Mouse (Mus musculus): ENCODE data around the gene Lcn2. TPM values are rescaled to one million over a fixed set of nuclear protein-coding genes. Genes with fewer than 3 reads are reported as not detected.

The Lcn2 gene
- total and polyA plus RNA-seq, 2 experiments from 2014 or later, result 1.1 to 2.0 TPM

GRCm38 (mm10) chr2:32342539-32343350 is 45.3 kb downstream of the Lcn2 start:
- no peak overlapping the region for H3K27ac ChIP-seq (ENCODE audit: low read depth)
- no peak for DNase-seq (ENCODE audit: low spot score)

GRCm38 (mm10) chr2:32342039-32342438 is 46.0 kb downstream of the Lcn2 start:
- H3K27me3 ChIP-seq (ENCODE audit: control insufficient read depth, insufficient read depth, low read length), result 0 out of 2 replicates have a peak, but pooled peaks cover 1% of the 10 kb centered on the region
- WGBS, result 80% methylated on average over 4 of the region's 4 CpGs

More at GRCm38 (mm10) chr2:32342539-32343350, 45.3 kb downstream of the Lcn2 start:
- no peak overlapping the region for H3K9ac ChIP-seq (replicated peaks; ENCODE audit: low read depth, low read length)
- 73% methylated on average over 6 of the region's 6 CpGs for WGBS
- no peak for TF ChIP-seq EP300 (IDR thresholded peaks at IDR 0.05; ENCODE audit: low read depth)
- no peak for TF ChIP-seq CTCF (IDR thresholded peaks at IDR 0.05; ENCODE audit: low read depth)
- H3K9me3 ChIP-seq (replicated peaks; ENCODE audit: control insufficient read depth, low read length), result no peaks in the 10 kb centered on the region
- 0 out of 2 replicates have a peak, but pooled peaks cover 3% of the 10 kb centered on the region for H3K27me3 ChIP-seq (ENCODE audit: control insufficient read depth, insufficient read depth, low read length)
- H3K36me3 ChIP-seq (replicated peaks; ENCODE audit: control insufficient read depth, insufficient read depth, low read length), result no peaks in the 10 kb centered on the region
- H3K4me3 ChIP-seq (ENCODE audit: low read depth, low read length), result no peak overlapping the region
- H3K4me2 ChIP-seq (ENCODE audit: low read depth, low read length), result no peak overlapping the region
- 0 out of 2 replicates have a peak, but pooled peaks have one; percentile 22 for ATAC-seq (ENCODE audit: insufficient read depth, low read depth)
- no peaks in the 10 kb centered on the region for H3K4me1 ChIP-seq (ENCODE audit: control insufficient read depth, insufficient read depth)

GRCm38 (mm10) chr2:32341634-32341939 is 46.5 kb downstream of the Lcn2 start:
- 78% methylated on average over 4 of the region's 4 CpGs for WGBS
- Histone ChIP-seq H3K36me3 (replicated peaks; ENCODE audit: control insufficient read depth, insufficient read depth, low read length) (no peaks in the 10 kb centered on the region), H3K4me2 (ENCODE audit: low read depth, low read length) (no peak overlapping the region), H3K4me3 (ENCODE audit: low read depth, low read length) (no peak overlapping the region), H3K9ac (replicated peaks; ENCODE audit: low read depth, low read length) (no peak overlapping the region), H3K9me3 (replicated peaks; ENCODE audit: control insufficient read depth, low read length) (no peaks in the 10 kb centered on the region), H3K27ac (ENCODE audit: low read depth) (no peak overlapping the region), H3K4me1 (ENCODE audit: control insufficient read depth, insufficient read depth) (no peaks in the 10 kb centered on the region), H3K27me3 (ENCODE audit: control insufficient read depth, insufficient read depth, low read length) (0 out of 2 replicates have a peak, but pooled peaks cover 2% of the 10 kb centered on the region)
- ATAC-seq (ENCODE audit: insufficient read depth, low read depth), result no peak
- TF ChIP-seq CTCF (IDR thresholded peaks at IDR 0.05; ENCODE audit: low read depth) (no peak), EP300 (IDR thresholded peaks at IDR 0.05; ENCODE audit: low read depth) (no peak)
- no peak for DNase-seq (ENCODE audit: low spot score)

More at GRCm38 (mm10) chr2:32342039-32342438, 46.0 kb downstream of the Lcn2 start:
- H3K36me3 ChIP-seq (replicated peaks; ENCODE audit: control insufficient read depth, insufficient read depth, low read length), result no peaks in the 10 kb centered on the region
- no peak for TF ChIP-seq EP300 (IDR thresholded peaks at IDR 0.05; ENCODE audit: low read depth)
- TF ChIP-seq CTCF (IDR thresholded peaks at IDR 0.05; ENCODE audit: low read depth), result no peak
- no peaks in the 10 kb centered on the region for H3K9me3 ChIP-seq (replicated peaks; ENCODE audit: control insufficient read depth, low read length)
- ATAC-seq (ENCODE audit: insufficient read depth, low read depth), result no peak
- no peak overlapping the region for H3K4me2 ChIP-seq (ENCODE audit: low read depth, low read length)
- no peak overlapping the region for H3K4me3 ChIP-seq (ENCODE audit: low read depth, low read length)
- no peak overlapping the region for H3K27ac ChIP-seq (ENCODE audit: low read depth)
- DNase-seq (ENCODE audit: low spot score), result no peak
- H3K9ac ChIP-seq (replicated peaks; ENCODE audit: low read depth, low read length), result no peak overlapping the region
- H3K4me1 ChIP-seq (ENCODE audit: control insufficient read depth, insufficient read depth), result no peaks in the 10 kb centered on the region

GRCm38 (mm10) chr2:32340836-32341633 is 47.0 kb downstream of the Lcn2 start:
- 75% methylated on average over 13 of the region's 13 CpGs for WGBS
- Histone ChIP-seq H3K4me3 (ENCODE audit: low read depth, low read length) (no peak overlapping the region), H3K27me3 (ENCODE audit: control insufficient read depth, insufficient read depth, low read length) (peaks cover 4% of the 10 kb centered on the region; the same call in 1 of the 2 replicates), H3K27ac (ENCODE audit: low read depth) (no peak overlapping the region), H3K4me2 (ENCODE audit: low read depth, low read length) (no peak overlapping the region), H3K36me3 (replicated peaks; ENCODE audit: control insufficient read depth, insufficient read depth, low read length) (no peaks in the 10 kb centered on the region), H3K9ac (replicated peaks; ENCODE audit: low read depth, low read length) (no peak overlapping the region), H3K4me1 (ENCODE audit: control insufficient read depth, insufficient read depth) (no peaks in the 10 kb centered on the region), H3K9me3 (replicated peaks; ENCODE audit: control insufficient read depth, low read length) (no peaks in the 10 kb centered on the region)
- DNase-seq (ENCODE audit: low spot score), result no peak
- no peak for ATAC-seq (ENCODE audit: insufficient read depth, low read depth)
- TF ChIP-seq CTCF (IDR thresholded peaks at IDR 0.05; ENCODE audit: low read depth) (no peak), EP300 (IDR thresholded peaks at IDR 0.05; ENCODE audit: low read depth) (no peak)

GRCm38 (mm10) chr2:32339912-32340642 is 48.0 kb downstream of the Lcn2 start:
- no peaks in the 10 kb centered on the region for H3K36me3 ChIP-seq (replicated peaks; ENCODE audit: control insufficient read depth, insufficient read depth, low read length)
- no peak overlapping the region for H3K4me3 ChIP-seq (ENCODE audit: low read depth, low read length)
- DNase-seq (ENCODE audit: low spot score), result no peak
- WGBS, result 43% methylated on average over 26 of the region's 26 CpGs
- H3K9ac ChIP-seq (replicated peaks; ENCODE audit: low read depth, low read length), result no peak overlapping the region
- no peak overlapping the region for H3K27ac ChIP-seq (ENCODE audit: low read depth)
- no peak overlapping the region for H3K4me2 ChIP-seq (ENCODE audit: low read depth, low read length)
- no peaks in the 10 kb centered on the region for H3K4me1 ChIP-seq (ENCODE audit: control insufficient read depth, insufficient read depth)
- H3K27me3 ChIP-seq (ENCODE audit: control insufficient read depth, insufficient read depth, low read length), result peaks cover 10% of the 10 kb centered on the region; the same call in 1 of the 2 replicates
- H3K9me3 ChIP-seq (replicated peaks; ENCODE audit: control insufficient read depth, low read length), result no peaks in the 10 kb centered on the region
- ATAC-seq (ENCODE audit: insufficient read depth, low read depth), result no peak
- TF ChIP-seq CTCF (IDR thresholded peaks at IDR 0.05; ENCODE audit: low read depth), result no peak
- TF ChIP-seq EP300 (IDR thresholded peaks at IDR 0.05; ENCODE audit: low read depth), result no peak
